Mouse (Mus musculus) heart, embryonic 15.5 days (tissue): ENCODE data around the gene Iqcc. TPM values are rescaled to one million over a fixed set of nuclear protein-coding genes. Genes with fewer than 3 reads are reported as not detected.

Experiments used
- ATAC-seq: fragments of 200-750 bp; cut with Nextera tagmentation; replicated peaks from 2 replicates; pipeline ENCODE4 v1.8.0; 2017; ENCODE audit warnings: low read depth, moderate TSS enrichment; ENCODE audit not compliant: insufficient number of reproducible peaks, insufficient read depth, low FRiP score
- H3K27ac ChIP-seq: fragments of 300-500 bp; sonication (generic); 2 replicates; pipeline ENCODE4 v1.5.1; 2015; ENCODE audit warnings: mild to moderate bottlenecking, inconsistent platforms
- H3K27me3 ChIP-seq: fragments of 300-500 bp; sonication (generic); 2 replicates; pipeline ENCODE4 v1.6.1; 2015; ENCODE audit warnings: inconsistent platforms
- H3K36me3 ChIP-seq: fragments of 300-500 bp; sonication (generic); 2 replicates; pipeline ENCODE4 v1.6.1; 2015; ENCODE audit warnings: mild to moderate bottlenecking, inconsistent platforms
- H3K4me1 ChIP-seq: fragments of 300-500 bp; sonication (generic); replicated peaks from 2 replicates; pipeline ENCODE4 v1.6.1; 2015; ENCODE audit warnings: inconsistent platforms
- H3K4me2 ChIP-seq: fragments of 300-500 bp; sonication (generic); 2 replicates; pipeline ENCODE4 v1.6.1; 2015; ENCODE audit warnings: inconsistent platforms, mild to moderate bottlenecking, moderate library complexity
- H3K4me3 ChIP-seq: fragments of 300-500 bp; sonication (generic); 2 replicates; pipeline ENCODE4 v1.5.1; 2015; ENCODE audit warnings: mild to moderate bottlenecking, inconsistent platforms
- H3K9ac ChIP-seq: fragments of 300-500 bp; sonication (generic); 2 replicates; pipeline ENCODE4 v1.6.1; 2015; ENCODE audit warnings: mild to moderate bottlenecking, inconsistent platforms
- H3K9me3 ChIP-seq: fragments of 300-500 bp; sonication (generic); replicated peaks from 2 replicates; pipeline ENCODE4 v1.6.1; 2016; ENCODE audit warnings: inconsistent platforms
- WGBS: fragments of 180-500 bp; shearing (Covaris S2); methylation state at CpG from one replicate; pipeline ENCODE4 v1.1.7; 2015; ENCODE audit warnings: mixed read lengths; 5-methylcytosine and 5-hydroxymethylcytosine counted together
- polyA plus RNA-seq: library from polyadenylated mRNA; unstranded; fragments of >200 nt; fragmentation: Nextera tagmentation; extraction: Ambion mirVana; gene quantifications from 2 replicates; pipeline ENCODE4 v1.2.1, GENCODE M21; 2015

The Iqcc gene
- polyA plus RNA-seq, 1 experiment from 2014 or later: 19.0 TPM

DNA sequence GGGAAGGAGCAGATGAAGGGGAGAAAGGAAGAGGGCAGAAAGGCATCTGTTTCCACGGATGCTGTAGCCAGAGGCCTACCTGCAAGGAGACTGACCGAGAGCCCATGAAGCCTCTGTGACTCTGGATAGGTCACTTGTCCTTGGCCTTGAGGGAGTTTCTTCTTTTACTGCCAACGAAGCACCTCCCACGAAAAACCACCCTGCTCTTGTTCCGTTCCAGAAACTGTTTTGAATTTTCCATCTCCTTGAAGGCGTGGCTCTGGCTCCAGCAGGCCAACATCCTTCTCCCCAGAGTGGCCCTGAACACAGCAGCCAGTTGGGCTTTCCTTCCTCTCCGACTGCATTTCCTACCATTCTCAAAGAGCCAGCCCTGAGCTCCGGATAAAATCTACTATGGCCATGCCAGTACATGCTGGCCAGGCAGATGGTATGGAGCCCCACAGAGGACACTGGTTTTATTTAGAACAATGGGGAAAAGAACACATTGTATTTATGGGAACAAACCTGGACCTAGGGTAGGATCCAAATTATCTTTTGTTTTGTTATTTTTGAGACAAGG lies 2.5 kb upstream of the Iqcc start:
- ATAC-seq: 0 out of 2 replicates have a peak, but pooled peaks have one; percentile 8
- H3K9ac ChIP-seq: peak overlapping the region; percentile 32; the same call in 1 of the 2 replicates

DNA sequence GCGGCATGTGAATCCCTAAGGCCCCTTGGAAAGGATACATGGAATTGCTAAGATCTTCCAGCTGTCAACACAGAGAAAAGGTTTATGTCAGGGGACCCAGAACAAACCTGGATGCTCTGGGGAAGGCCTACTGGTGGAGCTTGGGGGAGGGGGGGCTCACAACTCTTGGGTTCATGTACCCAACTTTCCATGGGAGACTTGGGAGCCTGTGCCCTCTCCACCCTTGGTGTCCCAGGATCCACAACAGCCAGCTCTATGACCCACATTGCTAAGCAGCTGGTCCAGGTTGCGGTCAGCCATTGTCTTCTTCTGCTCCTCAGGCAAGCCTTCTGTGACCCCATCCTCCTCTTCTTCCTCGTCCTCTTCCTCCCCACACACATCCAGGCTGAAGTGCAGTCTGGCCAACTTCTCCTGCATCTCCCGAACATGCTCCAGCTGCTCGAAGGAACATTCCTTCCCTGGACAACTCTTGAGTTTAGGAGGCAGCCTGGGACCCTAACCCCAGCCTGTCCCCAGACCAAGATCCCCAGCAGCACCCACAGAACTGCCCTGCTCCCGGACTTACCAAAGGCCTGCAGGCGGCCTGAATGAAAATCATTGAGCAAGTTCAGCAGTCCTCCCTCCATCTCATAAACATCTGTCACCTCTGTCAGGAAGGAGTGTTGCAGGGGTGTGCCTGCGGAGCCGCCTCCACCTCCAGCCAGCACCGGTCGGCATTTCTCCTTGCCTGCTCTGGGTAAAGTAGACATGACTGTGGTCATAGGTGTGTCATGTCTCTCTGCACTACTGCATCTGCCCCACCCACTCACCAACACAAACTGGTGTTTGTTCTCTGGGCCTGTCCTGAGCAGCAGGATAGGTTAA lies 1.8 kb upstream of the Iqcc start:
- H3K4me2 ChIP-seq: peak overlapping the region; percentile 29
- H3K4me3 ChIP-seq: peak overlapping the region; percentile 9; the same call in 1 of the 2 replicates

More for the DNA sequence above, 2.5 kb upstream of the Iqcc start:
- Histone ChIP-seq H3K4me2 (peak overlapping the region; percentile 29), H3K36me3 (peaks cover 5% of the 10 kb centered on the region), H3K4me1 (peaks cover 57% of the 10 kb centered on the region), H3K4me3 (peak overlapping the region; percentile 9; the same call in 1 of the 2 replicates), H3K27ac (peak overlapping the region; percentile 78), H3K9me3 (no peaks in the 10 kb centered on the region), H3K27me3 (no peaks in the 10 kb centered on the region)
- 65% methylated on average over 8 of the region's 8 CpGs for WGBS

DNA sequence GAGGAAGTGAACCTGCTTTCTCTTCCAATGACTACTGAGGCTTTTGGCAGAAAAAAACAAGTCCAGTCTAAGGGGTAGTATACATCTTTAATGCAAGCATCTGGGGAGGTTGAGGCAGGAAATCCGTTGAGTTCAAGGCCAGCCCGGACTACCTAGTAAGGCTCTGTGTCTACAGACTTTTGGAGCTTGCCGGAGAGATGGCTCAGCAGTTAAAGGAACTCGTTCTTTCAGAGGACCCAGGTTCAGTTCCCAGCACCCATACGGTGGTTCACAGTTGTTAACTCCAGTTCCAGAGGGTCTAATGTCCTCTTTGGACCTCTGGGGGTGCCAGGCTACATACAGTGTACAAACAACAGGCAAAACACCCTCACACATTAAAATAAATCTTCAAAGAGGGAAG lies 868 bp downstream of the Iqcc start:
- H3K27ac ChIP-seq: no peak overlapping the region
- WGBS: 93% methylated on average over 5 of the region's 5 CpGs

More for the DNA sequence above, 1.8 kb upstream of the Iqcc start:
- Histone ChIP-seq H3K4me1 (peaks cover 56% of the 10 kb centered on the region), H3K27ac (peak overlapping the region; percentile 78), H3K27me3 (no peaks in the 10 kb centered on the region), H3K9me3 (no peaks in the 10 kb centered on the region), H3K9ac (peak overlapping the region; percentile 32; the same call in 1 of the 2 replicates), H3K36me3 (peaks cover 12% of the 10 kb centered on the region)
- 83% methylated on average over 11 of the region's 11 CpGs for WGBS
- no peak for ATAC-seq

DNA sequence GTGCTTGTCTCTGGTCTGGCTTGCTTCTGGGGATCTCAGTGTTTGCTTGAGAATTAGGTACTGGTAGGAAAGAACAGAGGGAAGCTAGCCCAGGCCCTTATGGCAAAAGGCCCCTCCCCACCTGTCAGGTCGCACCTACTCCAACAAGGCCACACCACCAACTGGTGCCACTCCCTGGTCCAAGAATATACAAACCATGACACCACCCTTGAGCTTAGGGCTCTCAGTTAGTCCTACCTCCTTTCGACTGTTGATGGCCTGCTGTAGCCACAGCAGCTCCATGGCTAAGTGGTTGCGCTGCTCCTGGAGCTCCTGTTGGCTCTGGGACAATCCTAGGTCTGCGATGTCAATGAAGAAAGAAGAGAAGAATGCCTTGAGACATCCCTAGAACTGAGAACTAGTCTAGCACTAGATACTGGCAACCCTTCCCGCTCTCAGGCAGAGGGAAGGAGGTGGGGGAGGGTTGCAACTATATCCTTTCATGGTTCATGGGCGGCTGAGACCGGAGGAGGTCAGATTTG lies 1.7 kb downstream of the Iqcc start:
- peaks cover 13% of the 10 kb centered on the region for H3K36me3 ChIP-seq
- no peak overlapping the region for H3K4me3 ChIP-seq
- 91% methylated on average over 7 of the region's 7 CpGs for WGBS

More for the DNA sequence above, 868 bp downstream of the Iqcc start:
- peaks cover 13% of the 10 kb centered on the region for H3K36me3 ChIP-seq
- peak overlapping the region; percentile 69 for H3K4me3 ChIP-seq
- H3K9ac ChIP-seq: peak overlapping the region; percentile 81
- H3K4me1 ChIP-seq: peaks cover 52% of the 10 kb centered on the region
- ATAC-seq: no peak
- H3K4me2 ChIP-seq: peak overlapping the region; percentile 85
- H3K27me3 ChIP-seq: no peaks in the 10 kb centered on the region
- H3K9me3 ChIP-seq: no peaks in the 10 kb centered on the region

DNA sequence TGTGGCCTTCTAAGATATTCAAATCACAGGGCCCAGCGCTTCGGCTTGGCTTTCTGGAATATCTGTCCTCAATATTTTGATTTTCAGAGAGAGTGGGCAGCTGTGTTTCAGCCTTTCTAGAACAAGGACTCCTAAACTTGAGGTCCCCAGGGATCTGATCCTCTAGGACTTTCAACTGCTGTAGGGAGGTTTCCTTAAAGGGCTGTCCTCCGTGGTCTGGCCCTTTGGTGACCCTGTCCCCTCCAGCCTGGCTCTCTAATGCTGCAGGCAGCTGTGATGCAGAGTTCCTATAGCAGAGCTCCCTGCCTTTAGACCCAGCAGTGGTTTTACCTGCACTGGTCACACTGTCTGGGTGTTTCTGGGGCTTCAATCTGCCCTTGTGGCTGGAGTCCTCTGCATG lies 2.3 kb downstream of the Iqcc start:
- Histone ChIP-seq H3K4me1 (peaks cover 38% of the 10 kb centered on the region), H3K9ac (no peak overlapping the region), H3K4me2 (no peak overlapping the region), H3K36me3 (peaks cover 13% of the 10 kb centered on the region), H3K27me3 (no peaks in the 10 kb centered on the region), H3K4me3 (no peak overlapping the region), H3K9me3 (no peaks in the 10 kb centered on the region), H3K27ac (no peak overlapping the region)
- WGBS: 93% methylated on average over 3 of the region's 3 CpGs
- no peak for ATAC-seq

More for the DNA sequence above, 1.7 kb downstream of the Iqcc start:
- Histone ChIP-seq H3K9ac (no peak overlapping the region), H3K9me3 (no peaks in the 10 kb centered on the region), H3K27me3 (no peaks in the 10 kb centered on the region), H3K27ac (no peak overlapping the region), H3K4me2 (no peak overlapping the region), H3K4me1 (peaks cover 44% of the 10 kb centered on the region)
- no peak for ATAC-seq

DNA sequence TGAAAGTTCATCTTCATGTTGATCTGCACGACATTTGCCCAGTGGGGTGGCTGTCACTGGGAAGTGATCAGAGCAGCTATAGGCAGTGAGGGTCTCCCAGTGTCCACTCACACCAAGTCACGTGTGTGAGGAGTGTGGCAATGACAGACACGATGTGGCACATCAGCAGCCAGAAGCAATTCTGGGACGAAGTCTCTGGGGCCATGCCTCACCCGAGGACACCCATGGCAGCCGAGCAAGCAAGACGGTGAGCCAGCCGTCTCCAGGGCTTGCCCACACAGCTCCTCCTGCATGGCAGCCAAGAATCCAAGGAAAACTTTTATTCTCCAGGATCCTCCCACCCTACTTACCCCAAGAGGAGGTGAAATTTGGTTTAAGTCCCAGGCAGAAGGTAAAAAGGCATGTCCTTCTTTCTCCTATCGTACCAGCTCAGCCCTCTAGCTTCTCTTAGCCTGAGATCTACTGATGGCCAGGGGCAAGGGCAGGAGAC lies 3.1 kb downstream of the Iqcc start:
- no peaks in the 10 kb centered on the region for H3K9me3 ChIP-seq
- H3K27ac ChIP-seq: no peak overlapping the region
- no peak overlapping the region for H3K4me3 ChIP-seq
- no peak overlapping the region for H3K9ac ChIP-seq
- peaks cover 13% of the 10 kb centered on the region for H3K36me3 ChIP-seq
- peaks cover 33% of the 10 kb centered on the region for H3K4me1 ChIP-seq
- no peaks in the 10 kb centered on the region for H3K27me3 ChIP-seq
- no peak for ATAC-seq
- no peak overlapping the region for H3K4me2 ChIP-seq
- 84% methylated on average over 9 of the region's 9 CpGs for WGBS

DNA sequence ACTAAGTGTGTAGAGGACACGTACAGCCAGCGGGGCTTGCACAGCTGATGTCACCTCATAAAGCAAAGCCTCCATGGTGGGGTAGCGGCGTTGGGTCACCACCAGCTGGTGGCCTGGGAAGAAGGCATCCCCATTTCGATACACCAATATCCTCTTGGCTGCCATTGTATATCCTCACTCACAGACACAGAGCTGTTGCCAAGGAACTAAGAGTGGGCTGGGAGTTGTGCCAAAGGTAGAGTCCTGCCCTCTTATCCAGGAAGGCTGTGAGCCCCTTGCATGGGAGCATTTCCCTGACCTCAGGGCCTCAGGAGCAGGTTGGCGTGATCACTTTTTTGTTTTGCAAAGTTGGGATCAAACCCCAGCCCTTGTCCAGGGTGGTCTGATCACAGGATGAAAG lies 4.8 kb downstream of the Iqcc start, which contains the start of gene Dcdc2b:
TSS of gene Dcdc2b (minus strand) at position 165 of the 400 bp plus-strand sequence.
- peaks cover 18% of the 10 kb centered on the region for H3K36me3 ChIP-seq
- no peak for ATAC-seq
- H3K27me3 ChIP-seq: no peaks in the 10 kb centered on the region
- no peaks in the 10 kb centered on the region for H3K9me3 ChIP-seq
- no peak within 1 kb of the TSS for H3K4me3 ChIP-seq
- H3K9ac ChIP-seq: no peak within 1 kb of the TSS
- H3K27ac ChIP-seq: peak within 1 kb of the TSS; percentile 59
- WGBS: 74% methylated on average over 6 of the region's 6 CpGs
- peaks cover 27% of the 10 kb centered on the region for H3K4me1 ChIP-seq
- H3K4me2 ChIP-seq: no peak within 1 kb of the TSS

DNA sequence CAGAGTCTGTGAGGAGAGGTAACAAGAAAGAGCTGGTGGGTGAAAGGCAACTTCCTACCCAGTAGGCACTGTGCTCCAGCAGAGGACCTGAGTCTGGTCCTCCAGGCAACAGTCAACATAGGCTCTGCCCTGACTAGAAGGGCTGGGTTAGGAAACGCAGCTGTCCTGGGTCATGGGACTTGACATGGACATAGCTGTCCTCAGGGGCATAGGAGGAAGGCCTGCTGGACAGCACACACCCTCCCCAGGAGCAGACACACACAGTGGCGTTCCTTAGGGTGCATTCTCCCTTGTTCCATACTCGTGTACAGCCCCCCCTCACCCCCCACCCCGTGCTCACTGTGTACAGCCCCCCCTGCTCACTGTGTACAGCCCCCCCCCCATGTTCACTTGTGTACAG lies 8.4 kb downstream of the Iqcc start:
- 63% methylated on average over 4 of the region's 4 CpGs for WGBS
- no peak overlapping the region for H3K27ac ChIP-seq
- no peak; the same call in 1 of the 2 replicates for ATAC-seq
- no peak overlapping the region for H3K4me3 ChIP-seq
- H3K9me3 ChIP-seq: no peaks in the 10 kb centered on the region
- peaks cover 16% of the 10 kb centered on the region for H3K4me1 ChIP-seq
- no peaks in the 10 kb centered on the region for H3K27me3 ChIP-seq
- no peak overlapping the region for H3K4me2 ChIP-seq
- H3K9ac ChIP-seq: no peak overlapping the region
- H3K36me3 ChIP-seq: peaks cover 26% of the 10 kb centered on the region

DNA sequence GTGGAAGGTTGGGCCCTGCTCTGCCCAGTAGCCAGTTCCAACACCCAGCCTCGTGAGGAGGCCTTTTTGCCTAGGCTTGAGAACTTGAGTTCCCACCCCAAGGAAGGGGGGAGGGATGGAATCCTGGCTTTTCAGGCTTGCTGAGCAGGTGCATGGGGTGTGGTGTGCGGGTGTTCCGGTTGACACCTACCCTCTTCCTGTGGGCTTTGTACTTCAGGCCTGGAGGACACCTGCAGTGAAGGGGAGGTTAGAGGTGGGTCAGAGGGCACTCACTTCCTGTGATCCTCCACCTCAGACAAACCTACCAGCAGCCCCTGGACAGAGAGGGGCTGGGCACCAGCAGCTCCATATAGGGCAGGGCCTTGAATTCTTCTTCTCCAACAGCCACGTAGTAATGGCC lies 8.9 kb downstream of the Iqcc start:
- no peak overlapping the region for H3K9ac ChIP-seq
- H3K9me3 ChIP-seq: no peaks in the 10 kb centered on the region
- no peak overlapping the region for H3K4me2 ChIP-seq
- ATAC-seq: no peak
- H3K36me3 ChIP-seq: peaks cover 29% of the 10 kb centered on the region
- peaks cover 16% of the 10 kb centered on the region for H3K4me1 ChIP-seq
- no peak overlapping the region for H3K27ac ChIP-seq
- no peak overlapping the region for H3K4me3 ChIP-seq
- WGBS: 74% methylated on average over 4 of the region's 4 CpGs
- no peaks in the 10 kb centered on the region for H3K27me3 ChIP-seq

DNA sequence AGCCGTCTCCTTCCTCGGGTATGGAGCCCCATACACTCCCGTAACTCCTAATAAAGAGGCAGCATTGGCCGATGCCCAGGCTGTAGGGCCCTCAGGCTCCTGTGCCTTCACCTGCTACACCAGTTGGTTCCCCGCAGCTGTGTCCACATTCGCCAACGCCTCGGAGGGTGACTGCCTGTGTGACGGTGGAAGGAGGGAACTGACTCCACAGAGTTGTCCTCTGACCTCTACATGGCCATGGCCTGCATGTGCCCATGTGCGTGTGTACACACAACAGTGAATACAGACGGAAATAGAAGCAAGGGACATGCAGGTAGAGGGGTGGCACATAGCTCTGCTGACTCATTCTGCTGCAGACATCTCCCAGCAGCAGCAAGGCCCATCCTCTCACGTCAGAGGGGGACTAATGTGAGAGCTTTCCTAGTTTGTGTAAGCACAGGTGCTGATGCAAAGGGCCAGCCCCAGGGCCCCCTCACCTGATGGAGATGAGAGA lies 9.7 kb downstream of the Iqcc start:
- H3K4me2 ChIP-seq: no peak overlapping the region
- no peak overlapping the region for H3K4me3 ChIP-seq
- WGBS: 77% methylated on average over 12 of the region's 12 CpGs
- peak overlapping the region; percentile 7 for H3K27ac ChIP-seq
- H3K9ac ChIP-seq: no peak overlapping the region
- no peak; the same call in 1 of the 2 replicates for ATAC-seq
- peaks cover 37% of the 10 kb centered on the region for H3K36me3 ChIP-seq
- H3K9me3 ChIP-seq: no peaks in the 10 kb centered on the region
- peaks cover 9% of the 10 kb centered on the region for H3K4me1 ChIP-seq
- H3K27me3 ChIP-seq: no peaks in the 10 kb centered on the region

DNA sequence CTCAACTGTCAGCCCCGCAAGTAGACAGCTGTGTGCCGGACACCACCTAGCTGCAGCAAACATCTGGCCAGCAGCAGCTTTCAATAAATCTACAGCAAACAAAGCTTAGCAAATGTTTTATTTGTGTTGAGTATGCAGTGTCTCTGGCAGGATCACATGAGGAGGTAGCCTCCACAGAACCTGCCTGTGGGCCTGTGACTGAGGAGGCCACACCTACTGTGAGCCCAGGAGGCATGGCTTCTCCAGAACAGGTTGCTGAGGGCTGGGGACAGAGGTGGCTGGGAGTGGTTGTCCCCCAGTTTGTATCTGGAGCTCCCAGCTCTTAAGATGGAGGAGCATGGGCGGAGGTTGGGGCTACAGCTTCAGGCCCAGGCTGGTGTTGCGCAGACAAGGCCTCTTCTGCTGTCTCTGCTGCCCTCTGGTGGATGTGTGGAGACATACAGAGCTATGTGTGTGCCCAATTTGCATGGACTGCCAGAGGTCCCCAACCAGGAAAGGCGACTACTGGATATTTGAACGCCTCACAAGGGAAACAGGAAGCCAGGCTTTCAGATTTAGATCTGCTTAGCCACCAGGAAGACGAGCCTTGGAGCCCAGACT lies 10.4 kb downstream of the Iqcc start:
- peak; percentile 71 for ATAC-seq
- no peak overlapping the region for H3K9ac ChIP-seq
- peaks cover 40% of the 10 kb centered on the region for H3K36me3 ChIP-seq
- no peaks in the 10 kb centered on the region for H3K27me3 ChIP-seq
- no peak overlapping the region for H3K4me3 ChIP-seq
- WGBS: 36% methylated on average over 7 of the region's 7 CpGs
- H3K4me2 ChIP-seq: no peak overlapping the region
- H3K4me1 ChIP-seq: peaks cover 4% of the 10 kb centered on the region; the same call in 1 of the 2 replicates
- peak overlapping the region; percentile 7; the same call in 1 of the 2 replicates for H3K27ac ChIP-seq
- no peaks in the 10 kb centered on the region for H3K9me3 ChIP-seq
